Mouse (Mus musculus): ENCODE results near the gene Ang2. TPM values are rescaled to one million over a fixed set of nuclear protein-coding genes. Genes with fewer than 3 reads are reported as not detected.
"Not testable (repeated sequence)": the region's sequence is repeated elsewhere in the genome, so short reads cannot be mapped to it uniquely, and the experiment has no call there.

Ang2 gene
- not detected in 2 replicates for polyA plus RNA-seq (2012; rRNA removed)
- not detected in 2 replicates for polyA plus RNA-seq (2014; fragmentation: Nextera tagmentation; extraction: Ambion mirVana)

GRCm38 (mm10) chr14:51199098-51200023 lies at the start of gene Ang2:
TSS of gene Ang2 (minus strand) at chr14:51199148.
- DNase-seq (ENCODE audit: low read depth in 3 of 3, low spot score in 3 of 3), result no peak
- Histone ChIP-seq H3K36me3 (replicated peaks; ENCODE audit: control insufficient read depth, insufficient read depth, low read depth) (no peaks in the 10 kb centered on the region), H3K27me3 (ENCODE audit: control insufficient read depth, insufficient read depth, low read length) (no peaks in the 10 kb centered on the region), H3K4me1 (replicated peaks; ENCODE audit: control insufficient read depth in 2 of 2, insufficient read depth in 2 of 2, low read length in 1 of 2) (no peaks in the 10 kb centered on the region), H3K4me3 (ENCODE audit: insufficient read depth in 1 of 2, low read depth in 2 of 2, low read length in 2 of 2) (no peak within 1 kb of the TSS), H3K27ac (no peak within 1 kb of the TSS), H3K9me3 (ENCODE audit: control insufficient read depth, low read length) (no peaks in the 10 kb centered on the region), H3K4me2 (ENCODE audit: low read depth) (no peak within 1 kb of the TSS), H3K9ac (replicated peaks) (no peak within 1 kb of the TSS)
- WGBS (ENCODE audit: insufficient replicate concordance), result 55% methylated on average over 5 of the region's 5 CpGs
- ATAC-seq (ENCODE audit: insufficient read depth), result no peak
- TF ChIP-seq CTCF (IDR thresholded peaks at IDR 0.05; ENCODE audit: low read depth) (no peak), EP300 (IDR thresholded peaks at IDR 0.05; ENCODE audit: low read depth) (no peak)

- Histone ChIP-seq H3K9me3 (ENCODE audit: control insufficient read depth, low read length) (no peaks in the 10 kb centered on the region), H3K9ac (replicated peaks) (no peak overlapping the region), H3K27ac (no peak overlapping the region), H3K36me3 (replicated peaks; ENCODE audit: control insufficient read depth, insufficient read depth, low read depth) (no peaks in the 10 kb centered on the region), H3K4me2 (ENCODE audit: low read depth) (no peak overlapping the region), H3K4me1 (replicated peaks; ENCODE audit: control insufficient read depth in 2 of 2, insufficient read depth in 2 of 2, low read length in 1 of 2) (no peaks in the 10 kb centered on the region), H3K4me3 (ENCODE audit: insufficient read depth in 1 of 2, low read depth in 2 of 2, low read length in 2 of 2) (no peak overlapping the region), H3K27me3 (ENCODE audit: control insufficient read depth, insufficient read depth, low read length) (no peaks in the 10 kb centered on the region)
- ATAC-seq (ENCODE audit: insufficient read depth), result no peak
- no peak for TF ChIP-seq EP300 (IDR thresholded peaks at IDR 0.05; ENCODE audit: low read depth)
- TF ChIP-seq CTCF (IDR thresholded peaks at IDR 0.05; ENCODE audit: low read depth), result no peak
- DNase-seq (ENCODE audit: low read depth in 3 of 3, low spot score in 3 of 3), result no peak
- 59% methylated on average over 1 of the region's 1 CpGs for WGBS (ENCODE audit: insufficient replicate concordance)
Measured at GRCm38 (mm10) chr14:51247736-51248135, 48.8 kb upstream of the Ang2 start.

GRCm38 (mm10) chr14:51240899-51241298 lies 42.0 kb upstream of the Ang2 start:
- no peak overlapping the region for H3K4me2 ChIP-seq (ENCODE audit: low read depth)
- ATAC-seq (ENCODE audit: insufficient read depth) (no peak), DNase-seq (ENCODE audit: low read depth in 3 of 3, low spot score in 3 of 3) (peak; percentile 7 to 11 (median 10))
- no peak overlapping the region for H3K4me3 ChIP-seq (ENCODE audit: insufficient read depth in 1 of 2, low read depth in 2 of 2, low read length in 2 of 2)
- H3K27me3 ChIP-seq (ENCODE audit: control insufficient read depth, insufficient read depth, low read length), result no peaks in the 10 kb centered on the region
- no peaks in the 10 kb centered on the region for H3K36me3 ChIP-seq (replicated peaks; ENCODE audit: control insufficient read depth, insufficient read depth, low read depth)
- H3K9me3 ChIP-seq (ENCODE audit: control insufficient read depth, low read length), result no peaks in the 10 kb centered on the region
- H3K4me1 ChIP-seq (replicated peaks; ENCODE audit: control insufficient read depth in 2 of 2, insufficient read depth in 2 of 2, low read length in 1 of 2), result 0 out of 4 replicates have a peak, but pooled peaks cover 0 to 2% of the 10 kb centered on the region in 2 experiments
- H3K27ac ChIP-seq, result no peak overlapping the region
- TF ChIP-seq EP300 (IDR thresholded peaks at IDR 0.05; ENCODE audit: low read depth) (no peak), CTCF (IDR thresholded peaks at IDR 0.05; ENCODE audit: low read depth) (peak; percentile 74)
- no peak overlapping the region for H3K9ac ChIP-seq (replicated peaks)

GRCm38 (mm10) chr14:51237488-51237887 lies 38.5 kb upstream of the Ang2 start:
- H3K4me2 ChIP-seq (ENCODE audit: low read depth); H3K27ac ChIP-seq; H3K4me1 ChIP-seq (replicated peaks; ENCODE audit: control insufficient read depth in 2 of 2, insufficient read depth in 2 of 2, low read length in 1 of 2); ATAC-seq (ENCODE audit: insufficient read depth); H3K9me3 ChIP-seq (ENCODE audit: control insufficient read depth, low read length); H3K9ac ChIP-seq (replicated peaks); H3K36me3 ChIP-seq (replicated peaks; ENCODE audit: control insufficient read depth, insufficient read depth, low read depth); H3K4me3 ChIP-seq (ENCODE audit: insufficient read depth in 1 of 2, low read depth in 2 of 2, low read length in 2 of 2); DNase-seq (ENCODE audit: low read depth in 3 of 3, low spot score in 3 of 3); H3K27me3 ChIP-seq (ENCODE audit: control insufficient read depth, insufficient read depth, low read length): not testable (repeated sequence)
- WGBS (ENCODE audit: insufficient replicate concordance), result 17% methylated on average over 1 of the region's 1 CpGs

- DNase-seq (ENCODE audit: low read depth in 3 of 3, low spot score in 3 of 3), result peak in 1 of 3 experiments; percentile 4
- not testable (repeated sequence) for H3K4me3 ChIP-seq (ENCODE audit: insufficient read depth in 1 of 2, low read depth in 2 of 2, low read length in 2 of 2); H3K4me2 ChIP-seq (ENCODE audit: low read depth); H3K36me3 ChIP-seq (replicated peaks; ENCODE audit: control insufficient read depth, insufficient read depth, low read depth); H3K4me1 ChIP-seq (replicated peaks; ENCODE audit: control insufficient read depth in 2 of 2, insufficient read depth in 2 of 2, low read length in 1 of 2); H3K9me3 ChIP-seq (ENCODE audit: control insufficient read depth, low read length); H3K9ac ChIP-seq (replicated peaks); ATAC-seq (ENCODE audit: insufficient read depth); H3K27ac ChIP-seq; H3K27me3 ChIP-seq (ENCODE audit: control insufficient read depth, insufficient read depth, low read length)
- WGBS (ENCODE audit: insufficient replicate concordance), result 37% methylated on average over 4 of the region's 4 CpGs
Measured at GRCm38 (mm10) chr14:51229657-51230056, 30.7 kb upstream of the Ang2 start.

GRCm38 (mm10) chr14:51220075-51220474 lies 21.1 kb upstream of the Ang2 start:
- not testable (repeated sequence) for H3K4me2 ChIP-seq (ENCODE audit: low read depth); H3K27me3 ChIP-seq (ENCODE audit: control insufficient read depth, insufficient read depth, low read length); ATAC-seq (ENCODE audit: insufficient read depth); H3K27ac ChIP-seq; H3K4me3 ChIP-seq (ENCODE audit: insufficient read depth in 1 of 2, low read depth in 2 of 2, low read length in 2 of 2); H3K4me1 ChIP-seq (replicated peaks; ENCODE audit: control insufficient read depth in 2 of 2, insufficient read depth in 2 of 2, low read length in 1 of 2); H3K9ac ChIP-seq (replicated peaks); H3K9me3 ChIP-seq (ENCODE audit: control insufficient read depth, low read length); H3K36me3 ChIP-seq (replicated peaks; ENCODE audit: control insufficient read depth, insufficient read depth, low read depth); DNase-seq (ENCODE audit: low read depth in 3 of 3, low spot score in 3 of 3)
- WGBS (ENCODE audit: insufficient replicate concordance), result 52% methylated on average over 3 of the region's 3 CpGs
